In the genomic region with DNA sequence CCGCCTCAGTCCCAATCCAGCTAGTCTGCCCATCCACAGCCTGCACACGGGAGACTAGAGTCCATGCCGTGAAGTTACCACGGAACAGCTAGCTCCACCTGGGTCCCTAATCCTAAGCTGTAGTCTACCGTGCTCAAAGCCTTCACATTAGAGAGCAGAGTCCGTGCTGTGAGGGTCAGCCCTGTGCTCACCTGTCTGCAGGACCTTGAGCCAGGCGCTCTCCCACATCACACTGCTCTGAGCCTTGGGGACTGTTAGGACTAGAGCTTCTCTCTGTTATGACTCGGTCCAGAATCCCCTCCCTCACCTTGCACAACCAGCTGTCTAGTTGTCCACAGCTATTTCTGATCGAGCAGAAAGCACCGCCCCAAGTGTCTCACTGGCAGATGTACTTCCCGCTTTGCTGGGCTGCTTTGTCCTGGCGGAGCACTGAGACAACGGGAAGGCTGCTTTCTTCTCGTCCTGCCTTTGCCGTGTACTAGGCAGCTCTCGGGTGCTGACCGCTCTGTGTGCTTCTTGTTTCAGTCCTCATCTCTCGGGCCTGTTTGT, we compare ENCODE assay signal across 12 mouse cellular contexts.
DNase-seq lines count a peak whose midpoint lies in the region; ATAC-seq and TF ChIP-seq lines count a peak whose summit lies in the region.
"Had no signal": no experiment of that assay in that cellular context is flagged by ENCODE, and none has a peak within 500 bp of the region (broad histone marks: within the 10 kb centered on the region; RNA-seq: fewer than 3 reads in every experiment).

No protein-coding gene starts in this region.

- no peak overlapping the region for H3K4me2 ChIP-seq in hindbrain, embryonic 14.5 days (replicated peaks)

- H3K9ac ChIP-seq in ES-E14 (ENCODE audit: insufficient read depth, low read depth, low read length, poor library complexity, severe bottlenecking) = 0 out of 2 replicates have a peak overlapping the region, but pooled peaks have one; percentile 16
- H3K9ac ChIP-seq in hindbrain, embryonic 14.5 days = peak overlapping the region; percentile 31; the same call in 1 of the 2 replicates

- in situ Hi-C loops in ES-E14 (cut with MboI; ENCODE audit: low sequenced_read_pairs in 2 of 2, unreplicated experiment in 2 of 2) = no loop called here

- WGBS in hindbrain, embryonic 14.5 days = 75% methylated on average over 18 of the region's 18 CpGs

- no peaks in the 10 kb centered on the region for H3K36me3 ChIP-seq in ES-E14 (ENCODE audit: control insufficient read depth, insufficient read depth, low read length, poor library complexity, severe bottlenecking)
- no peaks in the 10 kb centered on the region for H3K36me3 ChIP-seq in hindbrain, embryonic 14.5 days (replicated peaks; ENCODE audit: control insufficient read depth, insufficient read depth)

- no peak for DNase-seq in frontal cortex, postnatal 14 days (ENCODE audit: low spot score in 2 of 2)
- DNase-seq in layer of hippocampus, adult 9-10 months (ENCODE audit: low spot score) = peak; percentile 17
- no peak for DNase-seq in layer of hippocampus, adult 2 months (ENCODE audit: low spot score in 2 of 2)
- DNase-seq in ES-E14 (ENCODE audit: low read depth, low spot score) = no peak
- no peak for DNase-seq in hindbrain, embryonic 14.5 days (ENCODE audit: low spot score)
- DNase-seq in lung, postnatal 14 days = no peak
- DNase-seq: B cell, adult 2 months; lung, postnatal 10 days had no signal

- H3K27me3 ChIP-seq in hindbrain, embryonic 14.5 days (ENCODE audit: control insufficient read depth, insufficient read depth, low read length) = no peaks in the 10 kb centered on the region
- H3K27me3 ChIP-seq: embryonic facial prominence, embryonic 13.5 days had no signal

- peak; percentile 13; the same call in 1 of the 2 replicates for ATAC-seq in frontal cortex, adult (ENCODE audit: low TSS enrichment)
- ATAC-seq in hindbrain, embryonic 14.5 days (ENCODE audit: low FRiP score) = no peak; the same call in 1 of the 2 replicates
- no peak for ATAC-seq in megakaryocyte progenitor cell, adult 5-6 weeks (replicated peaks; ENCODE audit: poor library complexity)

- H3K4me3 ChIP-seq in layer of hippocampus, adult 2 months = no peak overlapping the region
- peak overlapping the region; percentile 2 to 35; a peak in 2 of 4 replicates for H3K4me3 ChIP-seq in ES-E14 (ENCODE audit: insufficient read depth in 1 of 2, low read depth in 1 of 2, low read length in 2 of 2, poor library complexity in 1 of 2, severe bottlenecking in 1 of 2)
- H3K4me3 ChIP-seq in hindbrain, embryonic 14.5 days (replicated peaks; ENCODE audit: low read length) = no peak overlapping the region
- H3K4me3 ChIP-seq: embryonic facial prominence, embryonic 13.5 days; left cerebral cortex, adult 2 months had no signal

- H3K27ac ChIP-seq in layer of hippocampus, adult 2 months = no peak overlapping the region
- no peak overlapping the region for H3K27ac ChIP-seq in ES-E14 (ENCODE audit: insufficient read depth, low read depth, low read length, poor library complexity, severe bottlenecking)
- peak overlapping the region; percentile 57 for H3K27ac ChIP-seq in hindbrain, embryonic 14.5 days
- H3K27ac ChIP-seq: embryonic facial prominence, embryonic 13.5 days; left cerebral cortex, adult 2 months had no signal

- H3K9me3 ChIP-seq in ES-E14 (ENCODE audit: control insufficient read depth, insufficient read depth, low read depth, low read length) = no peaks in the 10 kb centered on the region
- H3K9me3 ChIP-seq in hindbrain, embryonic 14.5 days (ENCODE audit: control insufficient read depth, low read length) = no peaks in the 10 kb centered on the region
- H3K9me3 ChIP-seq: embryonic facial prominence, embryonic 13.5 days had no signal

- TF ChIP-seq CTCF in layer of hippocampus, adult 2 months (conservative IDR thresholded peaks at IDR 0.05) = no peak

- H3K4me1 ChIP-seq in ES-E14 (ENCODE audit: control insufficient read depth in 2 of 2, insufficient read depth in 2 of 2, low read length in 2 of 2, poor library complexity in 1 of 2) = peaks cover 2 to 8% of the 10 kb centered on the region in 2 experiments; a peak in 3 of 4 replicates
- peaks cover 14% of the 10 kb centered on the region for H3K4me1 ChIP-seq in hindbrain, embryonic 14.5 days (replicated peaks; ENCODE audit: control insufficient read depth, insufficient read depth, low read length)

TF ChIP-seq in ES-E14, 5 proteins besides CTCF, POLR2A, EP300 and RAD21:
- TF ChIP-seq MAFK (IDR thresholded peaks at IDR 0.05; ENCODE audit: insufficient read depth, low read depth, low read length) = no peak
- no peak for TF ChIP-seq HCFC1 (IDR thresholded peaks at IDR 0.05; ENCODE audit: borderline replicate concordance, insufficient read depth, low read length)
- no peak for TF ChIP-seq ZNF384 (IDR thresholded peaks at IDR 0.05; ENCODE audit: low read depth, low read length)
- TF ChIP-seq CHD2 (IDR thresholded peaks at IDR 0.05; ENCODE audit: low read depth, low read length) = no peak
TF ChIP-seq in ES-E14: peak in this region for 0.

Comparison
In these comparisons a context has a peak if more than half of its experiments do, and no peak if none do; other contexts are left out.
1. H3K4me3 ChIP-seq: peak in ES-E14 (2 of 2); none in layer of hippocampus, adult 2 months (single experiment) and hindbrain, embryonic 14.5 days (single experiment).